Mouse (Mus musculus): Measurements from ENCODE around the gene P2ry12. TPM values are rescaled to one million over a fixed set of nuclear protein-coding genes. Genes with fewer than 3 reads are reported as not detected.
A peak's percentile ranks its signal among the peaks of the same experiment; 100 is the strongest.

P2ry12 gene
- polyA plus RNA-seq, 2 experiments = 1.2 to 1.9 TPM

- Histone ChIP-seq H3K27ac (no peak within 1 kb of the TSS), H3K4me2 (ENCODE audit: low read depth) (no peak within 1 kb of the TSS)
These were observed 51.9 kb downstream of the P2ry12 start, which contains the start of gene P2ry13 for GRCm38 (mm10) chr3:59210727-59211126. TSS of gene P2ry13 (minus strand) at chr3:59210882.

GRCm38 (mm10) chr3:59210089-59210488 lies 52.6 kb downstream of the P2ry12 start:
- H3K4me3 ChIP-seq (ENCODE audit: insufficient read depth in 1 of 2, low read depth in 2 of 2, low read length in 2 of 2) = no peak overlapping the region
- H3K27me3 ChIP-seq (ENCODE audit: control insufficient read depth, insufficient read depth, low read length) = no peaks in the 10 kb centered on the region
- TF ChIP-seq EP300 (IDR thresholded peaks at IDR 0.05; ENCODE audit: low read depth) (no peak), CTCF (IDR thresholded peaks at IDR 0.05; ENCODE audit: low read depth) (no peak)
- ATAC-seq (ENCODE audit: insufficient read depth) (no peak), DNase-seq (ENCODE audit: low read depth in 3 of 3, low spot score in 3 of 3) (no peak)
- 67% methylated on average over 8 of the region's 8 CpGs for WGBS (ENCODE audit: insufficient replicate concordance)
- H3K9ac ChIP-seq (replicated peaks) = no peak overlapping the region
- H3K27ac ChIP-seq = no peak overlapping the region
- no peak overlapping the region for H3K4me2 ChIP-seq (ENCODE audit: low read depth)
- H3K4me1 ChIP-seq (replicated peaks; ENCODE audit: control insufficient read depth in 2 of 2, insufficient read depth in 2 of 2, low read length in 1 of 2) = peaks cover 0 to 6% of the 10 kb centered on the region in 2 experiments; a peak in 2 of 4 replicates
- no peaks in the 10 kb centered on the region for H3K9me3 ChIP-seq (ENCODE audit: control insufficient read depth, low read length)
- H3K36me3 ChIP-seq (replicated peaks; ENCODE audit: control insufficient read depth, insufficient read depth, low read depth) = no peaks in the 10 kb centered on the region

More at GRCm38 (mm10) chr3:59210727-59211126, 51.9 kb downstream of the P2ry12 start, which contains the start of gene P2ry13:
- TF ChIP-seq EP300 (IDR thresholded peaks at IDR 0.05; ENCODE audit: low read depth) (no peak), CTCF (IDR thresholded peaks at IDR 0.05; ENCODE audit: low read depth) (no peak)
- no peak for DNase-seq (ENCODE audit: low read depth in 3 of 3, low spot score in 3 of 3)
- WGBS (ENCODE audit: insufficient replicate concordance) = 52% methylated on average over 6 of the region's 6 CpGs
- ATAC-seq (ENCODE audit: insufficient read depth) = no peak
- Histone ChIP-seq H3K4me1 (replicated peaks; ENCODE audit: control insufficient read depth in 2 of 2, insufficient read depth in 2 of 2, low read length in 1 of 2) (peaks cover 0 to 2% of the 10 kb centered on the region in 2 experiments; a peak in 1 of 4 replicates), H3K9ac (replicated peaks) (no peak within 1 kb of the TSS), H3K9me3 (ENCODE audit: control insufficient read depth, low read length) (no peaks in the 10 kb centered on the region), H3K27me3 (ENCODE audit: control insufficient read depth, insufficient read depth, low read length) (no peaks in the 10 kb centered on the region), H3K4me3 (ENCODE audit: insufficient read depth in 1 of 2, low read depth in 2 of 2, low read length in 2 of 2) (no peak within 1 kb of the TSS), H3K36me3 (replicated peaks; ENCODE audit: control insufficient read depth, insufficient read depth, low read depth) (no peaks in the 10 kb centered on the region)

- Histone ChIP-seq H3K9ac (replicated peaks) (no peak overlapping the region), H3K27ac (no peak overlapping the region), H3K27me3 (ENCODE audit: control insufficient read depth, insufficient read depth, low read length) (no peaks in the 10 kb centered on the region), H3K4me1 (replicated peaks; ENCODE audit: control insufficient read depth in 2 of 2, insufficient read depth in 2 of 2, low read length in 1 of 2) (peaks cover 0 to 12% of the 10 kb centered on the region in 2 experiments; a peak in 2 of 4 replicates), H3K4me2 (ENCODE audit: low read depth) (no peak overlapping the region), H3K9me3 (ENCODE audit: control insufficient read depth, low read length) (no peaks in the 10 kb centered on the region), H3K36me3 (replicated peaks; ENCODE audit: control insufficient read depth, insufficient read depth, low read depth) (no peaks in the 10 kb centered on the region), H3K4me3 (ENCODE audit: insufficient read depth in 1 of 2, low read depth in 2 of 2, low read length in 2 of 2) (no peak overlapping the region)
- ATAC-seq (ENCODE audit: insufficient read depth) (no peak), DNase-seq (ENCODE audit: low read depth in 3 of 3, low spot score in 3 of 3) (peak; percentile 27 to 40 (median 35))
- WGBS (ENCODE audit: insufficient replicate concordance) = 67% methylated on average over 4 of the region's 4 CpGs
- peak; percentile 73 for TF ChIP-seq CTCF (IDR thresholded peaks at IDR 0.05; ENCODE audit: low read depth)
- TF ChIP-seq EP300 (IDR thresholded peaks at IDR 0.05; ENCODE audit: low read depth) = no peak
These were observed 53.8 kb downstream of the P2ry12 start for GRCm38 (mm10) chr3:59208650-59209548.

- 21% methylated on average over 4 of the region's 4 CpGs for WGBS (ENCODE audit: insufficient replicate concordance)
- Histone ChIP-seq H3K27me3 (ENCODE audit: control insufficient read depth, insufficient read depth, low read length) (no peaks in the 10 kb centered on the region), H3K4me1 (replicated peaks; ENCODE audit: control insufficient read depth in 2 of 2, insufficient read depth in 2 of 2, low read length in 1 of 2) (peaks cover 0 to 19% of the 10 kb centered on the region in 2 experiments; a peak in 2 of 4 replicates), H3K4me3 (ENCODE audit: insufficient read depth in 1 of 2, low read depth in 2 of 2, low read length in 2 of 2) (no peak overlapping the region), H3K36me3 (replicated peaks; ENCODE audit: control insufficient read depth, insufficient read depth, low read depth) (no peaks in the 10 kb centered on the region), H3K4me2 (ENCODE audit: low read depth) (no peak overlapping the region), H3K9me3 (ENCODE audit: control insufficient read depth, low read length) (no peaks in the 10 kb centered on the region), H3K9ac (replicated peaks) (no peak overlapping the region), H3K27ac (no peak overlapping the region)
- ATAC-seq (ENCODE audit: insufficient read depth) (no peak), DNase-seq (ENCODE audit: low read depth in 3 of 3, low spot score in 3 of 3) (no peak)
- TF ChIP-seq EP300 (IDR thresholded peaks at IDR 0.05; ENCODE audit: low read depth) (no peak), CTCF (IDR thresholded peaks at IDR 0.05; ENCODE audit: low read depth) (no peak)
These were observed 56.7 kb downstream of the P2ry12 start for GRCm38 (mm10) chr3:59205941-59206340.

All from liver, embryonic 14.5 days (tissue).